Mouse (Mus musculus): ENCODE results near the gene Nsg1.

Gene Nsg1

GRCm38 (mm10) chr5:38159634-38160413 lies at the start of gene Nsg1:
Gene Nsg1, minus strand, starts transcription at chr5:38159907.
- DNase-seq (ENCODE audit: low spot score) = no peak

- DNase-seq (ENCODE audit: low spot score) = no peak
These were observed 49.3 kb upstream of the Nsg1 start for GRCm38 (mm10) chr5:38208985-38209384.

GRCm38 (mm10) chr5:38205303-38205726 lies 45.6 kb upstream of the Nsg1 start:
- no peak for DNase-seq (ENCODE audit: low spot score)

GRCm38 (mm10) chr5:38199686-38200085 lies 40.0 kb upstream of the Nsg1 start:
- DNase-seq (ENCODE audit: low spot score) = no peak

- DNase-seq (ENCODE audit: low spot score) = peak; percentile 49
These were observed 37.7 kb upstream of the Nsg1 start for GRCm38 (mm10) chr5:38197482-38197823.

- DNase-seq (ENCODE audit: low spot score) = no peak
These were observed 37.2 kb upstream of the Nsg1 start for GRCm38 (mm10) chr5:38196821-38197481.

GRCm38 (mm10) chr5:38195941-38196340 lies 36.2 kb upstream of the Nsg1 start:
- no peak for DNase-seq (ENCODE audit: low spot score)

- DNase-seq (ENCODE audit: low spot score) = no peak
These were observed 35.2 kb upstream of the Nsg1 start for GRCm38 (mm10) chr5:38194946-38195345.

GRCm38 (mm10) chr5:38190907-38191306 lies 31.2 kb upstream of the Nsg1 start:
- no peak for DNase-seq (ENCODE audit: low spot score)

GRCm38 (mm10) chr5:38187006-38187405 lies 27.3 kb upstream of the Nsg1 start:
- no peak for DNase-seq (ENCODE audit: low spot score)

- no peak for DNase-seq (ENCODE audit: low spot score)
These were observed 25.1 kb upstream of the Nsg1 start for GRCm38 (mm10) chr5:38184688-38185285.

GRCm38 (mm10) chr5:38174256-38174912 lies 14.7 kb upstream of the Nsg1 start:
- no peak for DNase-seq (ENCODE audit: low spot score)

GRCm38 (mm10) chr5:38173766-38174165 lies 14.1 kb upstream of the Nsg1 start:
- DNase-seq (ENCODE audit: low spot score) = no peak

GRCm38 (mm10) chr5:38168497-38168896 lies 8.8 kb upstream of the Nsg1 start:
- no peak for DNase-seq (ENCODE audit: low spot score)

- DNase-seq (ENCODE audit: low spot score) = peak; percentile 2
These were observed 617 bp downstream of the Nsg1 start for GRCm38 (mm10) chr5:38158947-38159633.

- no peak for DNase-seq (ENCODE audit: low spot score)
These were observed 1.2 kb downstream of the Nsg1 start for GRCm38 (mm10) chr5:38158501-38158946.

- no peak for DNase-seq (ENCODE audit: low spot score)
These were observed 2.2 kb downstream of the Nsg1 start for GRCm38 (mm10) chr5:38157481-38158020.

- DNase-seq (ENCODE audit: low spot score) = no peak
These were observed 6.1 kb downstream of the Nsg1 start for GRCm38 (mm10) chr5:38153636-38154035.

GRCm38 (mm10) chr5:38152201-38153108 lies 7.3 kb downstream of the Nsg1 start:
- DNase-seq (ENCODE audit: low spot score) = no peak

- no peak for DNase-seq (ENCODE audit: low spot score)
These were observed 8.4 kb downstream of the Nsg1 start for GRCm38 (mm10) chr5:38151264-38151663.

- DNase-seq (ENCODE audit: low spot score) = no peak
These were observed 13.2 kb downstream of the Nsg1 start for GRCm38 (mm10) chr5:38146524-38146923.
